Mouse (Mus musculus) stomach, postnatal 0 days (tissue): ENCODE data around the gene Rxfp4. TPM values are rescaled to one million over a fixed set of nuclear protein-coding genes. Genes with fewer than 3 reads are reported as not detected.
A peak's percentile ranks its signal among the peaks of the same experiment; 100 is the strongest.

Experiments
- ATAC-seq: fragments of 200-750 bp; cut with Nextera tagmentation; 2 replicates; pipeline ENCODE4 v1.8.0; 2017; ENCODE audit not compliant: low FRiP score, low TSS enrichment
- DNase-seq: peaks from one replicate; pipeline ENCODE4 v3.0.0-alpha.2; 2016; ENCODE audit warnings: low spot score
- H3K27ac ChIP-seq: fragments of 300-500 bp; sonication (generic); replicated peaks from 2 replicates; pipeline ENCODE4 v1.5.1; 2014; ENCODE audit warnings: mild to moderate bottlenecking, control low read depth
- H3K27me3 ChIP-seq: fragments of 300-500 bp; sonication (generic); 2 replicates; pipeline ENCODE4 v1.6.1; 2014; ENCODE audit warnings: low read length; ENCODE audit not compliant: control insufficient read depth, insufficient read depth
- H3K36me3 ChIP-seq: fragments of 300-500 bp; sonication (generic); 2 replicates; pipeline ENCODE4 v1.6.1; 2014; ENCODE audit warnings: low read length, mixed read lengths; ENCODE audit not compliant: control insufficient read depth, insufficient read depth
- H3K4me1 ChIP-seq: fragments of 300-500 bp; sonication (generic); replicated peaks from 2 replicates; pipeline ENCODE4 v1.6.1; 2014; ENCODE audit warnings: antibody characterized with exemption; ENCODE audit not compliant: control insufficient read depth, insufficient read depth
- H3K4me2 ChIP-seq: fragments of 300-500 bp; sonication (generic); replicated peaks from 2 replicates; pipeline ENCODE4 v1.6.1; 2014; ENCODE audit warnings: low read depth, mild to moderate bottlenecking, control low read depth, moderate library complexity
- H3K4me3 ChIP-seq: fragments of 300-500 bp; sonication (generic); 2 replicates; pipeline ENCODE4 v1.5.1; 2014; ENCODE audit warnings: low read depth, low read length, control low read depth
- H3K9ac ChIP-seq: fragments of 300-500 bp; sonication (generic); 2 replicates; pipeline ENCODE4 v1.6.1; 2014; ENCODE audit warnings: mild to moderate bottlenecking, low read length, control low read depth, mixed read lengths
- H3K9me3 ChIP-seq: fragments of 300-500 bp; sonication (generic); 2 replicates; pipeline ENCODE4 v1.6.1; 2016; ENCODE audit warnings: low read length; ENCODE audit not compliant: control insufficient read depth
- CTCF ChIP-seq: IDR thresholded peaks from 2 replicates; pipeline ENCODE4 v1.5.1; 2016; ENCODE audit warnings: antibody characterized with exemption, low read depth, mild to moderate bottlenecking, moderate library complexity
- EP300 ChIP-seq: optimal IDR thresholded peaks from 2 replicates; pipeline ENCODE3; 2016; ENCODE audit warnings: antibody characterized with exemption
- WGBS: fragments of 180-500 bp; shearing (Covaris S2); extraction: QIAGEN DNeasy Blood & Tissue Kit; methylation state at CpG from one replicate; pipeline ENCODE4 v1.1.7; 2014; 5-methylcytosine and 5-hydroxymethylcytosine counted together
- polyA plus RNA-seq: library from polyadenylated mRNA; unstranded; fragments of >200 nt; fragmentation: Nextera tagmentation; extraction: Ambion mirVana; gene quantifications from 2 replicates; pipeline ENCODE4 v1.2.1, GENCODE M21; 2015

Gene Rxfp4
- polyA plus RNA-seq, 1 experiment from 2014 or later = 0.07 TPM

GRCm38 (mm10) chr3:88633056-88633455, 19.9 kb downstream of the Rxfp4 start:
- Histone ChIP-seq H3K36me3 (peaks cover 38% of the 10 kb centered on the region), H3K27ac (no peak overlapping the region), H3K9ac (no peak overlapping the region), H3K4me2 (no peak overlapping the region), H3K27me3 (no peaks in the 10 kb centered on the region), H3K9me3 (no peaks in the 10 kb centered on the region), H3K4me3 (no peak overlapping the region), H3K4me1 (no peaks in the 10 kb centered on the region)
- no peak for TF ChIP-seq EP300
- TF ChIP-seq CTCF = no peak
- ATAC-seq (no peak), DNase-seq (no peak)
- WGBS = 90% methylated on average over 10 of the region's 10 CpGs

GRCm38 (mm10) chr3:88631921-88632587, 20.9 kb downstream of the Rxfp4 start:
- WGBS = 57% methylated on average over 12 of the region's 12 CpGs
- DNase-seq = peak; percentile 62
- Histone ChIP-seq H3K4me3 (no peak overlapping the region), H3K9me3 (no peaks in the 10 kb centered on the region), H3K9ac (no peak overlapping the region), H3K4me2 (no peak overlapping the region), H3K27ac (no peak overlapping the region), H3K27me3 (no peaks in the 10 kb centered on the region), H3K4me1 (no peaks in the 10 kb centered on the region), H3K36me3 (peaks cover 37% of the 10 kb centered on the region)
- no peak for ATAC-seq
- peak; percentile 78 for TF ChIP-seq CTCF
- no peak for TF ChIP-seq EP300

- Histone ChIP-seq H3K27me3 (no peaks in the 10 kb centered on the region), H3K27ac (peak overlapping the region; percentile 8), H3K4me3 (no peak overlapping the region), H3K4me2 (no peak overlapping the region), H3K9ac (no peak overlapping the region), H3K9me3 (no peaks in the 10 kb centered on the region), H3K36me3 (peaks cover 25% of the 10 kb centered on the region), H3K4me1 (0 out of 2 replicates have a peak, but pooled peaks cover 2% of the 10 kb centered on the region)
- WGBS = 64% methylated on average over 6 of the region's 6 CpGs
- TF ChIP-seq CTCF (no peak), EP300 (no peak)
- ATAC-seq = no peak; the same call in 1 of the 2 replicates
- DNase-seq = no peak
Observed at GRCm38 (mm10) chr3:88630849-88631341, 22.0 kb downstream of the Rxfp4 start.

- H3K9me3 ChIP-seq = no peaks in the 10 kb centered on the region
- no peak overlapping the region for H3K27ac ChIP-seq
- TF ChIP-seq CTCF (no peak), EP300 (no peak)
- peaks cover 16% of the 10 kb centered on the region for H3K36me3 ChIP-seq
- DNase-seq (no peak), ATAC-seq (no peak)
- H3K4me3 ChIP-seq = no peak overlapping the region
- H3K9ac ChIP-seq = no peak overlapping the region
- WGBS = 80% methylated on average over 9 of the region's 9 CpGs
- peaks cover 5% of the 10 kb centered on the region; the same call in 1 of the 2 replicates for H3K4me1 ChIP-seq
- H3K27me3 ChIP-seq = no peaks in the 10 kb centered on the region
- no peak overlapping the region for H3K4me2 ChIP-seq
Observed at GRCm38 (mm10) chr3:88630018-88630417, 22.9 kb downstream of the Rxfp4 start.

- Histone ChIP-seq H3K27ac (no peak overlapping the region), H3K4me3 (no peak overlapping the region), H3K9me3 (no peaks in the 10 kb centered on the region), H3K9ac (no peak overlapping the region), H3K4me2 (no peak overlapping the region), H3K36me3 (peaks cover 8% of the 10 kb centered on the region), H3K27me3 (no peaks in the 10 kb centered on the region), H3K4me1 (peaks cover 5% of the 10 kb centered on the region; the same call in 1 of the 2 replicates)
- no peak for TF ChIP-seq EP300
- no peak for TF ChIP-seq CTCF
- ATAC-seq = no peak
- WGBS = 79% methylated on average over 13 of the region's 13 CpGs
- DNase-seq = no peak
Observed at GRCm38 (mm10) chr3:88629244-88629643, 23.7 kb downstream of the Rxfp4 start.

- no peak overlapping the region for H3K4me3 ChIP-seq
- WGBS = 57% methylated on average over 4 of the region's 4 CpGs
- no peak for ATAC-seq
- no peak overlapping the region for H3K27ac ChIP-seq
- no peak overlapping the region for H3K4me2 ChIP-seq
- H3K36me3 ChIP-seq = peaks cover 8% of the 10 kb centered on the region
- no peak overlapping the region for H3K9ac ChIP-seq
- DNase-seq = no peak
- H3K4me1 ChIP-seq = peaks cover 5% of the 10 kb centered on the region; the same call in 1 of the 2 replicates
- H3K9me3 ChIP-seq = no peaks in the 10 kb centered on the region
- TF ChIP-seq EP300 (no peak), CTCF (no peak)
- H3K27me3 ChIP-seq = no peaks in the 10 kb centered on the region
Observed at GRCm38 (mm10) chr3:88628766-88629165, 24.2 kb downstream of the Rxfp4 start.
